Mouse (Mus musculus) NIH3T3 (cell line): ENCODE measurements at regions not wholly inside any gene's neighbourhood (a gene's known extent, or its start where the extent isn't known, plus 50 kb on each side); places are given as distances from the start of the nearest gene placed in this dataset.

Source experiments
- DNase-seq: peaks from one replicate; pipeline ENCODE4 v3.0.0-alpha.2; 2012; ENCODE audit warnings: low read depth

DNA sequence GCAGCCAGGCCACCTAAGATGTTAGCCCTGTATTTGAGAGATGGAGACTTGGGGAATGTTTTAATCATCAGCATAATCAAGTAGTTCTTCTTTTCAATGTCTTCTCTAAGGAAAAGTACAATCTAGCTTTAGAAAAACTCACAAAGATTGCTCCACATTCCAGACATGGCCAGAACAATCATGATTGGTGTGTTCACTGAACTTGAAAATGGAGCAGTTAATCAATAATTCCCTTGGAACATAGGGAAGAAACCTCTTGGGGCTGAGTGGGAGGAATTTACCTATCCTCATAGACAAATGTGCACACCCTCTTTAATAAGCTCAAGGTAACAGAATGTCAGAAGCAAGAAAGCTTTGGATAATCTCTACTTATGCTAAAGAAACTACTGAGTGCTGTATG is 67.7 kb upstream of the Foxq1 start:
- DNase-seq = no peak

DNA sequence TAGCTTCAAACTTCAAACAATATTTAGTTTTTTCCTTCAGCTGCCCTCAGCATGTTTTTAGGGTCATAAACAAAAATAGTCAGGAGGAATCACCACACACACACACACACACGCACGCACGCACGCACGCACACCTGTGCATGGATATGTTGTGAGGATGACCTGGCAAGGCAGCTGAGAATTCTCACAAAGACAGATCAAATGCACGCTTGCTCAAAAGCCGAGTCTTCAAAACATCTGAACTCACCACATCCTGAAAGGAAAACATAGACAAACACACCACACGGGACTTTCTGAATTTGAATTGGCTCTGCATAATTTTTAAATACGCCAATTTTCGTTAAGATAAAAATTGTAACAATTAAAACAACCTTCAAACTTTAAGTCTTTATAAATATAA is 52.7 kb upstream of the Foxq1 start:
- DNase-seq = no peak

DNA sequence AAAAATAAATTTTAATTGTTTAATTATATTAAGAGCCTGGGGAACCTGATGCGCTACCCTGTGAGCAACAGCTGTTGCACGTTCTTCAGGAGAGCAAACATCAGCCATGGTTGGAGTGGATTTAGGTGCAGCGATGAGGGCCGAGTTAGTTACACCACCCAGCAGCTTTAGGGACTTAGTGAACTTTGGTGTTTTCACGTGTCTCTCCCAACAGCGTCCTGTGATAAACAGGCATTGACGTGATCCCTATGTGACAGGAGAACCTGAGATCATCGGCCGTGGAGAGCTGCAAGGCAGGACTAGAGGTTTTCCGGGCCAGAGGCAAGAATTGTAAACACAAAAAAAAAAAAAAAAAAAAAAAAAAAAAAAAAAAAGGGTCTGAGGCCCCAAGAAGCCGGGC is 52.1 kb upstream of the Foxq1 start:
- DNase-seq = no peak

DNA sequence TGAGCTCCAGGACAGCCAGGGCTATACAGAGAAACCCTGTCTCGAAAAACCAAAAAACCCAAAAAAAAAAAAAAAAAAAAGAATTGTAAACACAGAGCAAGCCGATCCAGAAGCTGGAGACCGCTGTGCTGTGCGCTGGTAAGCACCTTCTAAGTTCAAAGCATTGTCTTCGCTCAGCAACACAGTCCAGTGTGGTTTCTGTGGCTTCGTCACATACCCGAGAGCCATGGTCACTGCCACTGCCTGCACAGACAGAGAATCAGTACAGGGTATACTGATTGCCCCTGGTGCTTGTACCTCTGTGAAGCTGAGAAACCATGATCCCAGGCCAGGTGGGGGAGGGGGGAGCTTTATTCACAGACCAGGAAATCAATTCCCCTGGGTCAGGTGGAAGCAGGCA is 51.6 kb upstream of the Foxq1 start:
- no peak for DNase-seq

DNA sequence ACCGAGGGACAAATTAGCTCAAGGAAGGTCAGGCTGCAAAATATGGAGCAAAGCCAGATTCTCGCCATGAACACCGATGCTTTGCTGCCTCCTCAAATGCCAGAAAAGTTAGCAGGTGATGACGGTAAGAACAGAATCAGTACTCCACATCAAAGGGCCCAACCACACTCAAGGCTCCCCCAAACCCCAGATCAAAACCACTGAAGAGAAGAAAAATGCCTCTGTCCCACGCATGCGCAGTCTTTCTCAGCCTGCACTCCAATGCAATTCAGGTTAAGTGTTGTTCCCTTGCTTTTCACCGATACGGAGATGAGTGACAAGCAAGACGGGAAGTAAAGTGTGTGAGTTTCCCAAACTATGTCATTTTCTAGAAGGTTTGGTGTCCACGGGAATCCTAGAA is 50.5 kb upstream of the Foxq1 start:
- DNase-seq = no peak
